Mouse (Mus musculus): ENCODE measurements at regions not wholly inside any gene's neighbourhood (a gene's known extent, or its start where the extent isn't known, plus 50 kb on each side); places are given as distances from the start of the nearest gene placed in this dataset.

DNA sequence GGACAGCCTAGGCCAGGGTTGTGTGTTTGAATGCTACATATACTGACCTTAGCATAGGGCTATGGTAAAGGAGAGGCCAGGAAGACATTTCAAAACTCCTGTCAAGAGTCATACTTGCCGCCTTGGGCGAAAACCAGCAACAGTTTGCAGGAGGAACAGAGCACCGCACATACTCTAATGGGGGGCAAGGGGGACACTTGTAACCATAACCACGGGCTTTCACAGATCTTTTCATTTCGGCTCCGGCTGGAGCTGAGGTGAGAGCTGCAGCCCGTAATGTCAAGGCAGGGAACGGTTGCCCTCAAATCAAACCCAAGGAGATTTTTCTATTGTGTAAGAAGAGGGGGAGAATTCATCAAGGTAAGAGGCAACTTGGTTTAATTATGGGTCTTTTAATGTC lies 258.7 kb upstream of the Nt5e start:
- no peak for DNase-seq (ENCODE audit: low read depth, low spot score)
- no peak overlapping the region for H3K9ac ChIP-seq (ENCODE audit: control insufficient read depth, low read depth, low read length, poor library complexity, severe bottlenecking)
- no peaks in the 10 kb centered on the region for H3K9me3 ChIP-seq (replicated peaks; ENCODE audit: insufficient read depth, low read length)
- H3K79me2 ChIP-seq (ENCODE audit: control insufficient read depth, insufficient read depth, low read length, poor library complexity) = no peaks in the 10 kb centered on the region
- H3K36me3 ChIP-seq (ENCODE audit: control insufficient read depth in 1 of 2, insufficient read depth in 2 of 2, low read length in 2 of 2) = no peaks in the 10 kb centered on the region
- no peak overlapping the region for H3K27ac ChIP-seq (ENCODE audit: control insufficient read depth, low read depth, low read length)
- H3K4me1 ChIP-seq (ENCODE audit: control insufficient read depth in 1 of 2, insufficient read depth in 2 of 2, low read length in 2 of 2) = no peaks in the 10 kb centered on the region
- TF ChIP-seq ZNF384 (IDR thresholded peaks at IDR 0.05; ENCODE audit: low read depth, low read length) = no peak
- no peak for TF ChIP-seq MYB (IDR thresholded peaks at IDR 0.05; ENCODE audit: low read depth, low read length)
- TF ChIP-seq GATA1 (IDR thresholded peaks at IDR 0.05; ENCODE audit: low read depth, low read length) = no peak
- TF ChIP-seq POLR2AphosphoS2 (IDR thresholded peaks at IDR 0.05; ENCODE audit: low read length) = no peak
- no peak for TF ChIP-seq TCF12 (IDR thresholded peaks at IDR 0.05; ENCODE audit: low read depth, low read length)
- no peak for TF ChIP-seq CTCF (IDR thresholded peaks at IDR 0.05 in 2 of 3, conservative IDR thresholded peaks at IDR 0.05 in 1 of 3; ENCODE audit: control insufficient read depth in 1 of 3, insufficient read depth in 1 of 3, low read depth in 2 of 3, low read length in 3 of 3, poor library complexity in 1 of 3, severe bottlenecking in 1 of 3)
- TF ChIP-seq ZMIZ1 (IDR thresholded peaks at IDR 0.05; ENCODE audit: low read depth, low read length) = no peak
- TF ChIP-seq USF1 (IDR thresholded peaks at IDR 0.05; ENCODE audit: low read depth, low read length) = no peak
- no peak for TF ChIP-seq JUND (IDR thresholded peaks at IDR 0.05; ENCODE audit: low read depth, low read length)
- no peak for TF ChIP-seq MAZ (IDR thresholded peaks at IDR 0.05; ENCODE audit: low read depth, low read length)
- no peak for TF ChIP-seq CHD1 (IDR thresholded peaks at IDR 0.05; ENCODE audit: low read depth, low read length)
- no peak for TF ChIP-seq MAFK (IDR thresholded peaks at IDR 0.05; ENCODE audit: borderline replicate concordance, low read depth, low read length)
- TF ChIP-seq ELF1 (IDR thresholded peaks at IDR 0.05; ENCODE audit: low read depth, low read length) = no peak
- TF ChIP-seq USF2 (IDR thresholded peaks at IDR 0.05; ENCODE audit: borderline replicate concordance in 1 of 2, insufficient read depth in 1 of 2, low read depth in 1 of 2, low read length in 2 of 2) = no peak
- TF ChIP-seq CHD2 (IDR thresholded peaks at IDR 0.05; ENCODE audit: low read length) = no peak
- TF ChIP-seq TAL1 (IDR thresholded peaks at IDR 0.05; ENCODE audit: low read length) = no peak
- no peak for TF ChIP-seq MAX (IDR thresholded peaks at IDR 0.05; ENCODE audit: low read length)
- no peak overlapping the region for H3K4me3 ChIP-seq (ENCODE audit: control insufficient read depth in 1 of 2, insufficient read depth in 1 of 2, low read depth in 2 of 2, low read length in 2 of 2)
- H3K27me3 ChIP-seq (ENCODE audit: control insufficient read depth in 1 of 2, insufficient read depth in 2 of 2, low read length in 2 of 2) = no peaks in the 10 kb centered on the region

DNA sequence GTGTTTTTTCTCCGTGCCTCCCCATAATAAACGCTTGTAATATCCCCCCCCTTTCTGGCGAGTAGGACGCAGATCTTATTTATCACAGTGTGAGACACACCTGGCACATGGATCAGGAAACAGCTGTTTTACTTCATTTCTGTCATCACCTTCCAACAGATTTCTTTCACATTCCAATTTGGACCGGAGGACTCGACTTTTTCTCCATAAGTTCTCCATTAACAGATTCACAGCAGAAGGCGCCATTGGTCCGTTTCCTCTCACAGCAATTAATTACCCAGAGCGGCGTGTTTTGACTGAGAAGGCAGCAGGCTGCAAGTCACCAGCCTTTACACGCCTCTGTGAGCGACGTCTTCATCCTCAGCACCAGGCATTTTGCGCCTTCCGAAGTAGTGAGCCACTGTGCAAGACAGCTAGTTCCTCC lies 258.1 kb upstream of the Nt5e start:
- no peaks in the 10 kb centered on the region for H3K36me3 ChIP-seq (ENCODE audit: control insufficient read depth in 1 of 2, insufficient read depth in 2 of 2, low read length in 2 of 2)

More for the DNA sequence above, 258.1 kb upstream of the Nt5e start:
- Histone ChIP-seq H3K27ac (ENCODE audit: control insufficient read depth, low read depth, low read length) (no peak overlapping the region), H3K9me3 (replicated peaks; ENCODE audit: insufficient read depth, low read length) (no peaks in the 10 kb centered on the region), H3K4me3 (ENCODE audit: control insufficient read depth in 1 of 2, insufficient read depth in 1 of 2, low read depth in 2 of 2, low read length in 2 of 2) (no peak overlapping the region), H3K9ac (ENCODE audit: control insufficient read depth, low read depth, low read length, poor library complexity, severe bottlenecking) (no peak overlapping the region), H3K4me1 (ENCODE audit: control insufficient read depth in 1 of 2, insufficient read depth in 2 of 2, low read length in 2 of 2) (no peaks in the 10 kb centered on the region), H3K79me2 (ENCODE audit: control insufficient read depth, insufficient read depth, low read length, poor library complexity) (no peaks in the 10 kb centered on the region), H3K27me3 (ENCODE audit: control insufficient read depth in 1 of 2, insufficient read depth in 2 of 2, low read length in 2 of 2) (no peaks in the 10 kb centered on the region)
- DNase-seq (ENCODE audit: low read depth, low spot score) = no peak
- TF ChIP-seq BHLHE40 (IDR thresholded peaks at IDR 0.05; ENCODE audit: borderline replicate concordance, low read depth, low read length) = no peak
- TF ChIP-seq SMC3 (IDR thresholded peaks at IDR 0.05; ENCODE audit: low read depth, low read length) = no peak
- no peak for TF ChIP-seq ZNF384 (IDR thresholded peaks at IDR 0.05; ENCODE audit: low read depth, low read length)
- no peak for TF ChIP-seq RAD21 (IDR thresholded peaks at IDR 0.05; ENCODE audit: low read depth, low read length)
- TF ChIP-seq GATA1 (IDR thresholded peaks at IDR 0.05; ENCODE audit: low read depth, low read length) = no peak
- no peak for TF ChIP-seq MEF2A (IDR thresholded peaks at IDR 0.05; ENCODE audit: extremely low read depth, insufficient replicate concordance, low read depth, low read length, poor library complexity, severe bottlenecking)
- TF ChIP-seq SIN3A (IDR thresholded peaks at IDR 0.05; ENCODE audit: low read length) = no peak
- TF ChIP-seq CHD1 (IDR thresholded peaks at IDR 0.05; ENCODE audit: low read depth, low read length) = no peak
- TF ChIP-seq USF2 (IDR thresholded peaks at IDR 0.05; ENCODE audit: borderline replicate concordance in 1 of 2, insufficient read depth in 1 of 2, low read depth in 1 of 2, low read length in 2 of 2) = no peak
- TF ChIP-seq ETS1 (IDR thresholded peaks at IDR 0.05; ENCODE audit: low read depth, low read length) = no peak
- TF ChIP-seq POLR2AphosphoS5 (IDR thresholded peaks at IDR 0.05; ENCODE audit: borderline replicate concordance, low read depth, low read length) = no peak
- no peak for TF ChIP-seq CTCF (IDR thresholded peaks at IDR 0.05 in 2 of 3, conservative IDR thresholded peaks at IDR 0.05 in 1 of 3; ENCODE audit: control insufficient read depth in 1 of 3, insufficient read depth in 1 of 3, low read depth in 2 of 3, low read length in 3 of 3, poor library complexity in 1 of 3, severe bottlenecking in 1 of 3)
- no peak for TF ChIP-seq MYC (IDR thresholded peaks at IDR 0.05; ENCODE audit: low read depth, low read length)
- no peak for TF ChIP-seq POLR2AphosphoS2 (IDR thresholded peaks at IDR 0.05; ENCODE audit: low read length)
- no peak for TF ChIP-seq USF1 (IDR thresholded peaks at IDR 0.05; ENCODE audit: low read depth, low read length)
